Mouse (Mus musculus): ENCODE measurements around the gene Zfp839.

The Zfp839 gene

GRCm38 (mm10) chr12:110850010-110850928, at the start of gene Zfp839:
TSS of gene Zfp839 (plus strand) at chr12:110850253.
- CTCF ChIA-PET, result no interaction called here

- CTCF ChIA-PET, result no interaction called here
Measured at GRCm38 (mm10) chr12:110801876-110802464, 48.1 kb upstream of the Zfp839 start.

- CTCF ChIA-PET, result no interaction called here
Measured at GRCm38 (mm10) chr12:110802674-110803297, 47.3 kb upstream of the Zfp839 start.

- CTCF ChIA-PET, result no interaction called here
Measured at GRCm38 (mm10) chr12:110804261-110804660, 45.8 kb upstream of the Zfp839 start.

GRCm38 (mm10) chr12:110806301-110806970, 43.6 kb upstream of the Zfp839 start:
- CTCF ChIA-PET, result interaction anchor here (0.7 kb wide), 1 partner anchor 86 kb away, joined by 3 read pairs; no protein-coding TSS in a partner anchor

- CTCF ChIA-PET, result no interaction called here
Measured at GRCm38 (mm10) chr12:110808430-110808829, 41.6 kb upstream of the Zfp839 start.

- CTCF ChIA-PET, result no interaction called here
Measured at GRCm38 (mm10) chr12:110808848-110809247, 41.2 kb upstream of the Zfp839 start.

- CTCF ChIA-PET, result no interaction called here
Measured at GRCm38 (mm10) chr12:110813132-110813531, 36.9 kb upstream of the Zfp839 start.

- CTCF ChIA-PET, result no interaction called here
Measured at GRCm38 (mm10) chr12:110813624-110814023, 36.4 kb upstream of the Zfp839 start.

- CTCF ChIA-PET, result no interaction called here
Measured at GRCm38 (mm10) chr12:110814924-110815323, 35.1 kb upstream of the Zfp839 start.

GRCm38 (mm10) chr12:110816833-110817232, 33.2 kb upstream of the Zfp839 start:
- CTCF ChIA-PET, result interaction anchor here (0.5 kb wide), 1 partner anchor 251 kb away, joined by 6 read pairs; no protein-coding TSS in a partner anchor

GRCm38 (mm10) chr12:110819367-110819766, 30.7 kb upstream of the Zfp839 start:
- CTCF ChIA-PET, result no interaction called here

- CTCF ChIA-PET, result no interaction called here
Measured at GRCm38 (mm10) chr12:110821787-110822186, 28.3 kb upstream of the Zfp839 start.

- CTCF ChIA-PET, result no interaction called here
Measured at GRCm38 (mm10) chr12:110822366-110822765, 27.7 kb upstream of the Zfp839 start.

- CTCF ChIA-PET, result interaction anchor here (0.5 to 0.6 kb wide), 2 partner anchors 10 to 92 kb away, joined by 3 to 8 read pairs; no protein-coding TSS in a partner anchor
Measured at GRCm38 (mm10) chr12:110828908-110829307, 21.1 kb upstream of the Zfp839 start.

- CTCF ChIA-PET, result interaction anchor here (0.6 to 0.7 kb wide), 2 partner anchors 13 to 94 kb away, joined by 8 to 11 read pairs; no protein-coding TSS in a partner anchor
Measured at GRCm38 (mm10) chr12:110830293-110831024, 19.6 kb upstream of the Zfp839 start.

GRCm38 (mm10) chr12:110835182-110835581, 14.9 kb upstream of the Zfp839 start:
- CTCF ChIA-PET, result no interaction called here

GRCm38 (mm10) chr12:110836729-110837128, 13.3 kb upstream of the Zfp839 start:
- CTCF ChIA-PET, result no interaction called here

GRCm38 (mm10) chr12:110837192-110837841, 12.7 kb upstream of the Zfp839 start:
- CTCF ChIA-PET, result interaction anchor here (0.7 kb wide), 1 partner anchor 132 kb away, joined by 4 read pairs; no protein-coding TSS in a partner anchor

GRCm38 (mm10) chr12:110837850-110838249, 12.2 kb upstream of the Zfp839 start:
- CTCF ChIA-PET, result interaction anchor here (0.7 kb wide), 3 partner anchors 29 to 219 kb away, joined by 3 to 7 read pairs (median 4); no protein-coding TSS in a partner anchor

Data from spleen, embryonic (tissue).